Mouse (Mus musculus) heart, postnatal 0 days (tissue): ENCODE measurements around the gene Spata7.

ENCODE experiments used
- CTCF ChIP-seq: IDR thresholded peaks from 2 replicates; pipeline ENCODE4 v1.5.1; 2016; ENCODE audit warnings: antibody characterized with exemption, control low read depth, low read depth
- EP300 ChIP-seq: IDR thresholded peaks from 2 replicates; pipeline ENCODE4 v1.6.1; 2016; ENCODE audit warnings: antibody characterized with exemption, low read depth

DNA sequence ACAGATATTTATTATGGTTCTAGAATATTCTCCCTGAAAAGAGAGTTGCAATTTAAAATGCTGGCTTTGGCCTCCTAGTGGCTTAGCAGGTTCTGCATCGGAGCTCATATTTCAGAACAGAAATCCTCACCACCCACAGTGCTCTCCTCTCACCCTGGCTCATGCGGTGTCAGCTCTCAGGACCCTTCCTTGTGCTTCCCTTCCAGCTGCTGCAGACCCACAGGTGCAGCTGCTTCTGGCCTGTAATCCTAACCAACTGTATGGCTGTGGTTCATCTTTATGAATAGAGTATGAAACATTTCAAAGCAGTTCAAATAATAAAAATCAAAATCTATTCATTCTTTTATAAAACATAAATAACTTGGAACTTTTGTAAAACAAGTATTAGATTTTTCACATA is 28.9 kb downstream of the Spata7 start:
- TF ChIP-seq CTCF (no peak), EP300 (no peak)
